Mouse (Mus musculus) common myeloid progenitor, adult 5-6 weeks (primary cell): ENCODE data around the gene Olfr573-ps1. TPM values are rescaled to one million over a fixed set of nuclear protein-coding genes. Genes with fewer than 3 reads are reported as not detected.

Experiments used
- ATAC-seq: replicated peaks from 2 replicates; pipeline ENCODE4 v1.8.0; 2016; ENCODE audit warnings: low read depth, mild to moderate bottlenecking, moderate TSS enrichment, inconsistent platforms; ENCODE audit not compliant: poor library complexity, severe bottlenecking
- total RNA-seq: library from RNA; stranded (forward); fragments of 200-1000, 187-1606 nt; gene quantifications from 2 replicates; pipeline ENCODE4 v1.2.3, GENCODE M21; 2017

The Olfr573-ps1 gene
- total RNA-seq = not detected in 2 replicates

- ATAC-seq = no peak
These were observed at the start of gene Olfr573-ps1 for GRCm38 (mm10) chr7:102942475-102942874. Gene Olfr573-ps1 (minus strand): TSS chr7:102942575.

GRCm38 (mm10) chr7:102989224-102989623 lies 46.8 kb upstream of the Olfr573-ps1 start, which contains the start of gene Olfr578:
Gene Olfr578 (minus strand): TSS chr7:102989324.
- no peak for ATAC-seq

GRCm38 (mm10) chr7:102975843-102976242 lies 33.5 kb upstream of the Olfr573-ps1 start, which contains the start of gene Olfr577:
Gene Olfr577 (minus strand): TSS chr7:102975943.
- no peak for ATAC-seq

- ATAC-seq = no peak
These were observed 32.0 kb upstream of the Olfr573-ps1 start for GRCm38 (mm10) chr7:102974399-102974798.

GRCm38 (mm10) chr7:102962360-102962759 lies 20.0 kb upstream of the Olfr573-ps1 start, which contains the start of gene Olfr576:
Gene Olfr576 (plus strand): TSS chr7:102962660.
- no peak for ATAC-seq

- ATAC-seq = no peak
These were observed 16.2 kb upstream of the Olfr573-ps1 start, which contains the start of gene Olfr575 for GRCm38 (mm10) chr7:102958593-102958992. Gene Olfr575 (minus strand): TSS chr7:102958775.

GRCm38 (mm10) chr7:102958137-102958536 lies 15.8 kb upstream of the Olfr573-ps1 start:
- no peak for ATAC-seq

GRCm38 (mm10) chr7:102950732-102951131 lies 8.4 kb upstream of the Olfr573-ps1 start:
- ATAC-seq = no peak

- no peak for ATAC-seq
These were observed 5.8 kb upstream of the Olfr573-ps1 start, which contains the start of gene Olfr574 for GRCm38 (mm10) chr7:102948167-102948566. Gene Olfr574 (plus strand): TSS chr7:102948467.

GRCm38 (mm10) chr7:102943417-102943816 lies 1.0 kb upstream of the Olfr573-ps1 start:
- ATAC-seq = no peak

- peak; percentile 62; the same call in 1 of the 2 replicates for ATAC-seq
These were observed 15.3 kb downstream of the Olfr573-ps1 start for GRCm38 (mm10) chr7:102927105-102927504.

- no peak for ATAC-seq
These were observed 18.3 kb downstream of the Olfr573-ps1 start, which contains the start of gene Olfr572 for GRCm38 (mm10) chr7:102924109-102924508. Gene Olfr572 (plus strand): TSS chr7:102924409.

GRCm38 (mm10) chr7:102919632-102920031 lies 22.7 kb downstream of the Olfr573-ps1 start:
- peak; percentile 95 for ATAC-seq

- no peak for ATAC-seq
These were observed 25.1 kb downstream of the Olfr573-ps1 start, which contains the start of gene Olfr571 for GRCm38 (mm10) chr7:102917032-102917875. Gene Olfr571 (minus strand): TSS chr7:102917536.

GRCm38 (mm10) chr7:102916405-102916804 lies 26.0 kb downstream of the Olfr573-ps1 start:
- ATAC-seq = no peak

- ATAC-seq = no peak
These were observed 27.1 kb downstream of the Olfr573-ps1 start for GRCm38 (mm10) chr7:102915261-102915660.

Other genes starting within 250 kb of the Olfr573-ps1 start
- gene Olfr557, start 246.7 kb downstream of the Olfr573-ps1 start, total RNA-seq = not detected in 2 replicates
- gene Olfr558, start 240.4 kb downstream of the Olfr573-ps1 start, total RNA-seq = 0.14 TPM in 1 of 2 replicates, not detected in the other
- not detected in 2 replicates for gene Olfr33, start 223.5 kb downstream of the Olfr573-ps1 start, total RNA-seq
- not detected in 2 replicates for gene Olfr559, start 215.1 kb downstream of the Olfr573-ps1 start, total RNA-seq
- gene Olfr560, start 183.2 kb downstream of the Olfr573-ps1 start, total RNA-seq = not detected in 2 replicates
- not detected in 2 replicates for gene Olfr78, start 183.1 kb downstream of the Olfr573-ps1 start, total RNA-seq
- not detected in 2 replicates for gene Olfr561, start 171.4 kb downstream of the Olfr573-ps1 start, total RNA-seq
- gene Olfr564, start 139.1 kb downstream of the Olfr573-ps1 start, total RNA-seq = not detected in 2 replicates
- not detected in 2 replicates for gene Olfr566, start 83.8 kb downstream of the Olfr573-ps1 start, total RNA-seq
- not detected in 2 replicates for gene Olfr568, start 65.5 kb downstream of the Olfr573-ps1 start, total RNA-seq
- gene Olfr569, start 51.7 kb downstream of the Olfr573-ps1 start, total RNA-seq = not detected in 2 replicates
- not detected in 2 replicates for gene Olfr570, start 48.0 kb downstream of the Olfr573-ps1 start, total RNA-seq
- not detected in 2 replicates for gene Olfr571, start 25.0 kb downstream of the Olfr573-ps1 start, total RNA-seq
- gene Olfr572, start 18.2 kb downstream of the Olfr573-ps1 start, total RNA-seq = not detected in 2 replicates
- not detected in 2 replicates for gene Olfr574, start 5.9 kb upstream of the Olfr573-ps1 start, total RNA-seq
- gene Olfr575, start 16.2 kb upstream of the Olfr573-ps1 start, total RNA-seq = not detected in 2 replicates
- gene Olfr576, start 20.1 kb upstream of the Olfr573-ps1 start, total RNA-seq = not detected in 2 replicates
- not detected in 2 replicates for gene Olfr577, start 33.4 kb upstream of the Olfr573-ps1 start, total RNA-seq
- gene Olfr578, start 46.7 kb upstream of the Olfr573-ps1 start, total RNA-seq = not detected in 2 replicates
- gene Olfr582, start 95.4 kb upstream of the Olfr573-ps1 start, total RNA-seq = not detected in 2 replicates
- not detected in 2 replicates for gene Olfr583, start 108.7 kb upstream of the Olfr573-ps1 start, total RNA-seq
- not detected in 2 replicates for gene Olfr584, start 139.3 kb upstream of the Olfr573-ps1 start, total RNA-seq
- not detected in 2 replicates for gene Olfr585, start 155.1 kb upstream of the Olfr573-ps1 start, total RNA-seq
- not detected in 2 replicates for gene Olfr586, start 183.1 kb upstream of the Olfr573-ps1 start, total RNA-seq
- gene Olfr588-ps1, start 198.3 kb upstream of the Olfr573-ps1 start, total RNA-seq = not detected in 2 replicates
- gene Olfr589, start 213.8 kb upstream of the Olfr573-ps1 start, total RNA-seq = not detected in 2 replicates
- not detected in 2 replicates for gene Olfr591, start 235.8 kb upstream of the Olfr573-ps1 start, total RNA-seq
- not detected in 2 replicates for gene Olfr592, start 242.2 kb upstream of the Olfr573-ps1 start, total RNA-seq